Mouse (Mus musculus) yolk sac, embryonic 10.5 days (tissue): ENCODE measurements around the gene Gm13276.
"Not testable (repeated sequence)": the region's sequence is repeated elsewhere in the genome, so short reads cannot be mapped to it uniquely, and the experiment has no call there.

Experiments used
- DNase-seq: peaks from one replicate; pipeline ENCODE4 v3.0.0-alpha.2; 2017; ENCODE audit warnings: low spot score

Gm13276 gene

DNA sequence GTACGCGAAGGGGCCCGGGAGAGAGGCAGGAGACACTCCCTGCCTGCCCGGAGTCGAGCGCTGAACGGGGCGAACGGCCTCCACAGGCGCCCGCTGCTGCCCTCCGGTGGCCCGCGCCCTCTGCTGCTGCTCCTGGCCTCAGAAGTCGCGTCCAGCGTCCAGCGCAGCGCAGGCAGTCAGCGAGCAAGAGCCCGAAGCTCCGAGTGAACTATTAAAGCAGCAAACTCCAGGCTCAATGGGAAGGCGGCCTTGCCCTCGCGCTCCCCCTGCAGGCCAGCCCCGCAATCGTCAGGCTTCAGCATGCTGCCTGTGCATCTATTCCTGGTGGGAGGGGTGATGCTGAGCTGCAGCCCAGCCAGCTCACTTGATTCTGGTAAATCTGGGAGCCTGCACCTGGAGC is at the start of gene Gm13276:
TSS of gene Gm13276 (plus strand) at position 301 of the 400 bp plus-strand sequence.
- DNase-seq = not testable (repeated sequence)

DNA sequence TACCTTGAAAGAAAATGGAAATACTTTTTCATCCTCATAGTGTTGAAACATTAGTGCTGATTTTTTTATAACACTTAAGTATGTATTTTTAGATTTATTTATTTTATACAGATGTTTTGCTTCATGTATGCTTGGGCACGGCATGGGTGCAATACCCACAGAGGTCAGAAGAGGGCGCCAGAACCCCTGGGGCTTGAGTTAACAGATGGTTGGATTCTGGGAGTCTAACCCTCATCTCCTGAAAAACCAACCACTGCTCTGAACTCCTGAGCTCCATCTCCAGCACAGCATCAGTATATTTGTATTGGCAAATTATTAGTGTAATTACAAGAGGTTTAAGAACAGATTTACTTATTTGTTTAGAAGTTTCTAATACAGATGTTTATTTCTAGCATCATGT is 47.0 kb upstream of the Gm13276 start:
- no peak for DNase-seq

DNA sequence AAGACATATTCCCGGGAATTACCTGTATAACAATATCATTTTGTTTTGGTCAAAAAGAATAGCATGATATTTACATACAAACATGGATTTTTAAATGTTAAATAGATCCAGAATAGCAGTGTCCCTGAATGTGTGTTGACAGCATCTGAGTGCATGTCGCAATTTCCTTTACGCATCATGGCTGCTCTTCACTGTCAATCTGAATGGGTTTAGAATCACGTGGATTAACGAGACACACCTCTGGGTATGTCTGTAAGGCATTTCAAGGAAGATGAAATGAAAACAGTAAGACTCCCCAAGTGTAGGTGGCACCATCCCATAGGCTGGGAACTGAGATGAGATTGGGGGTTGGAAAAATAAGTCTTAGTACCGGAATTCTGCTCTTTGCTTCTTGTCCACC is 46.5 kb upstream of the Gm13276 start:
- no peak for DNase-seq

DNA sequence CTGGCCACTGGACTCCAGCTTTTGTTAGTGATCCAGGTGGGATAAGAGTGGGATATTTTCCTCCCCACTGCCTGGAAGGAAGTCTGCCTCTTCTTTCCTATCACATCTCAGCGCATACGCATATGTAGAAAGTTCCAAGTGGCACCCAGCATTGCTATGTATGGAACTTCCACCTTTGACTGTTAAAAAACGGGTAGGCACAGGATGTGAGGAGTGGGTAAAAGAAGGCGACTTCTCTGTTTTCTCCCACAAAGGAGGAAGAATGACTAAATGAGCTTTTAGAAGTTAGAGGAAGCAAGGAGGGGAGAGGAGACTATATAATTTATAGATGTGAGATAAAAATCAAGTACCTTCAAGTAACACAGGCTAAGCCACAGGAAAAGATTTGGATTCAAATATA is 44.1 kb upstream of the Gm13276 start:
- DNase-seq = no peak

DNA sequence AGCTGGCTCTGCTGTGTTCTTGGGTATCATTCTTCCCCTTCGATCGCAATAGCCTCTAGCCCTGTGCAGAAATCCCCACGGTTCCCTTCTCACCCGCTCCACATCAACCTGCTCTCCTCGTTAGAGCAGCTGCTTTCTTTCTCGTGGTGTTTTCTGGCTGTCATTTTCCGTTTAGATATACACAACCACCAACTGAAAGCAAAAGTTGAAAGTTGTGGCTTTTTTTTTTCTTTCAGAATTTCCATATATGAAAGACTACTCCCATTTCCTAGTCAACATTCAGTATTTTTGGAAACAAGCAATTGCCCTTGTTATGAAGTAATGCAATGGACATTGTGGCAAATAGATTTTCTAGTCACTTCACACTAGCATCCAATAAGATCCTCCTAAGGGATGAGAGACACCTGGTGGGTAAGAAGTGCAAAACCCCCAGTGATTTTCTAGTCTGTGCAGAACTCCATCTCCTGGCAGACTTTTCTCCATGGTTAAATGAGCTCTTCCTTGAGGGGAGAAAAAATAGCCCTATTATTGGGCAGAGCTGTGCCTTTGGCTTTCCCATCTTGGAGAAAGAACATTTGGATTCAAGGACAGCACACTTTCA is 42.6 kb upstream of the Gm13276 start:
- no peak for DNase-seq

DNA sequence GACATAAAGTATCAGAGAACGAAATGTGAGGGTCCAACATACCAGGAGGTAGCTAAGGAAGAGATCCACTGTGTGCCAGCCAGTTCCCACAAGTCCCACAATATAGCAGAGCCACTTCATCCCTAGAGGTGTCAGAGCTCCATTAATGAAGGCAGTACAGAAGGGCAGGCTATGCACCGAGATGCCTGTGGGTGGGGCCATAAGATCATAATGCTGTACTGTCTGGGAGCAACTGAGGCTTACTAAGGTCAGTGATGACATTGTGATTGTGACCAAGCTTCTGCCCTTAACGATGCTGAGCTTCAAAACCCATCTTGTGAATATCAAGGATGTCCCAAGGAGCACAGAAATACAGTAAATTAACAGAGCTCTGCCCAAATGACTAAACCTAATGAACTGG is 41.3 kb upstream of the Gm13276 start:
- DNase-seq = no peak

DNA sequence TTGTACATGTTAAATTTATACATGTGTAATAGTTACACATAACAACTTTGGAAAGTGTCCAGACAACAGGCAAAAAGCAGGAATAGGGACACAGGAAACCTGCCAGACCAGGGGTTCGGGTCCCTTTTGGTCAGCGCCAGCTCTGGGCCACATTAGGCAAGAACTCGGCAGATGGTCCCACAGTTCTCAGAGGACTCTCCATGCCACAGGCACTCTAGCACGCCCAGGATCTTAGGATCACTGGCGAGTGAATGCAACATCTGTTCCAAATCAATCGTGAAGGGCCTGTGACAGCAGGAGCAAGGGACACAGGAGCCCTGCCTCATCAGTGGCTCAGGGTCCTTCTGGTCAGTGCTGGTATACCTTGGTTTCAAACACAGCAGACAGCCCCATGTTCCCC is 35.6 kb upstream of the Gm13276 start:
- DNase-seq = no peak

DNA sequence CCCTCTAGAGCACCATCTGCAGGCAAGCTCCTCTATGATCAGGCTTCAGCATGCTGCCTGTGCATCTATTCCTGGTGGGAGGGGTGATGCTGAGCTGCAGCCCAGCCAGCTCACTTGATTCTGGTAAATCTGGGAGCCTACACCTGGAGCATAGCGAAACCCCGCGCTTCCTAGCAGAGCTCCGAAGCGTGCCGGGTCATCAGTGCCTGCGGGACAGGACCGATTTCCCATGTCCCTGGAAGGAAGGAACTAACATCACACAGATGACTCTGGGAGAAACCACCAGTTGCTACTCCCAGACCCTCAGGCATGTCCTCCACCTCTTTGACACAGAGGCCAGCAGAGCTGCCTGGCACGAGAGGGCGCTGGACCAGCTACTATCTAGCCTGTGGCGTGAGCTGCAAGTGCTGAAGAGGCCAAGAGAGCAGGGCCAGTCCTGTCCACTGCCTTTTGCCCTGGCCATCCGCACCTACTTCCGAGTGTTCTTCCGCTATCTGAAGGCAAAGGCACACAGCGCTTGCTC is 30.6 kb upstream of the Gm13276 start, which contains the start of gene Gm13271:
TSS of gene Gm13271 (plus strand) at position 51 of the 523 bp plus-strand sequence.
- not testable (repeated sequence) for DNase-seq

DNA sequence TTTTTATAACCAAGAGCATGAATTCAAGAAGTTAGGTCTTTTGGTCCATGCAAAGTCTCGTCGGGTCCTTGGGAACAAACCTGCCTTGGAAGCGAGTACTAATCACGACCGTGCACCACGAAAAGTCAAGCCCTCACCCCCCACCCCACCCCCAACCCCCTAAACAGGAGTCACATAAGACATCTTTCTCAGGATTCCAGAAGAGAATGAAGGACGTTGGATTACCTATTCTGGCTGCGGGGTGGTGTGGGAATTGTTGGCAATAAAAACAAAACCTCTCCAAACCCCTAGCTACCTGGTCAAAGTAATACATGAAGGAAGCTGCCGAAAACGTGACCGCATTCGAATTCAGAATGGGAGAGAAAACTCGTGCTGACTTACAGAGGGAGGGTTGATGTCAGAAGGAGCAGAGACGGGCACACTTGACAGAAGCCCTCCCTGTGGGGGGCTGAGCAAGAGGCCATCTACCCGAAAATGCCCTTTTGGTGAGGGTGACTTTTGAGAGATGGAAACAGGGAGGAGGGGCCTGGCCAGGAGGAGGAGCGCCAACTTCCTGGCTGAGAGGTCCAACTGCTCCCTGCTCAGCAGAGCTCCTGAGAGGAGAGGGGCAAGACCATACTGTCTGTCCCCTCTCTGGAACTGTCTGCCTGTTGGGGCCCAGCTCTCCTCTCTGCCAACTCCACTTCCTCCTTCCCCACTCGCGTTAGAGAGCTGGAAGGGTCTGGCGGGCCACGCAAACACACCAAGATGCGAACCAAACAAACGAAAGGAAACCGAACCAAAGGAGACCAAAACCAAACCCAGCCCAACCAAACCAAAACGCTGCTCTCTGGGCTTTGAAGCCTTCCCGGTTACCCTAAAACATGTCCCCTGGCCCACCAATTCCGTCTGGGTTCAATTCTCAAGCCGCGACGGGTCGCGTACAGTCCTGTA is 28.7 kb upstream of the Gm13276 start:
- peak; percentile 32 for DNase-seq

DNA sequence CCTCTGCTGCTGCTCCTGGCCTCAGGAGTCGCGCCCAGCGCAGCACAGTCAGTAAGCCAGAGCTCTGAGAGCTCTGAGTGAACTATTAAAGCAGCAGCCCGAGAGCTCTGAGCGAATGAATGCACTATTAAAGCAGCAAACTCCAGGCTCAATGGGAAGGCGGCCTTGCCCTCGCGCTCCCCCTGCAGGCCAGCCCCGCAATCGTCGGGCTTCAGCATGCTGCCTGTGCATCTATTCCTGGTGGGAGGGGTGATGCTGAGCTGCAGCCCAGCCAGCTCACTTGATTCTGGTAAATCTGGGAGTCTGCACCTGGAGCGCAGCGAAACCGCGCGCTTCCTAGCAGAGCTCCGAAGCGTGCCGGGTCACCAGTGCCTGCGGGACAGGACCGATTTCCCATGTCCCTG is 27.9 kb upstream of the Gm13276 start:
- DNase-seq = peak; percentile 86

DNA sequence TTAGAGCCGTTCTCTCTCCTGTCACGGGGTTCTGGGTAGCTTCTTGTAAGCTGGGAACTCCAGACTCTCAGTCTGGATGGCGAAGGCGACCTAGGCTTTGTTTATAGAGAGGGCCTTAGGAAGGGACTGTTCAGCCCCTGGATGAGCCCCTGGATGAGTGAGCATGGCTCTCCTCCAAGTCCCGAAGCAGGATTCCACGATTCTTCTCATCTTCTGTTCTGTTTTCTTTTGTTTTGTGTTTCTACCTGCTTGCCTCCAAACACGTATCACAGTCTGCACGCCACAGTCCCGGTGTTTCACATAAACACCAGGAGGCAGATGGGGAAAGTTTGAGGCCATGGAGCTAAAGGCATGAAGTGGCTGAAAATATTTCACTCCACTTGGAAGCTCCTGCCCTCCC is 26.8 kb upstream of the Gm13276 start:
- not testable (repeated sequence) for DNase-seq

DNA sequence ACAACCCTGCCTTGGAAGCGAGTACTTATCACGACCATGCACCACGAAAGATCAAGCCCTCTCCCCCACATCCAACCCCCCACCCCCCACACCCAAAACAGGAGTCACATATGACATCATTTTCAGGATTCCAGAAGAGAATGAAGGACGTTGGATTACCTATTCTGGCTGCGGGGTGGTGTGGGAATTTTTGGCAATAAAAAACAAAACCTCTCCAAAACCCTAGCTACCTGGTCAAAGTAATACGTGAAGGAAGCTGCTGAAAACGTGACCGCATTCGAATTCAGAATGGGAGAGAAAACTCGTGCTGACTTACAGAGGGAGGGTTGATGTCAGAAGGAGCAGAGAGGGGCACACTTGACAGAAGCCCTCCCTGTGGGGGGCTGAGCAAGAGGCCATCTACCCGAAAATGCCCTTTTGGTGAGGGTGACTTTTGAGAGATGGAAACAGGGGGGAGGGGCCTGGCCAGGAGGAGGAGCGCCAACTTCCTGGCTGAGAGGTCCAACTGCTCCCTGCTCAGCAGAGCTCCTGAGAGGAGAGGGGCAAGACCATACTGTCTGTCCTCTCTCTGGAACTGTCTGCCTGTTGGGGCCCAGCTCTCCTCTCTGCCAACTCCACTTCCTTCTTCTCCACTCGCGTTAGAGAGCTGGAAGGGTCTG is 25.8 kb upstream of the Gm13276 start, which contains the start of gene Gm13283:
TSS of gene Gm13283 (plus strand) at position 510 of the 659 bp plus-strand sequence.
- not testable (repeated sequence) for DNase-seq

DNA sequence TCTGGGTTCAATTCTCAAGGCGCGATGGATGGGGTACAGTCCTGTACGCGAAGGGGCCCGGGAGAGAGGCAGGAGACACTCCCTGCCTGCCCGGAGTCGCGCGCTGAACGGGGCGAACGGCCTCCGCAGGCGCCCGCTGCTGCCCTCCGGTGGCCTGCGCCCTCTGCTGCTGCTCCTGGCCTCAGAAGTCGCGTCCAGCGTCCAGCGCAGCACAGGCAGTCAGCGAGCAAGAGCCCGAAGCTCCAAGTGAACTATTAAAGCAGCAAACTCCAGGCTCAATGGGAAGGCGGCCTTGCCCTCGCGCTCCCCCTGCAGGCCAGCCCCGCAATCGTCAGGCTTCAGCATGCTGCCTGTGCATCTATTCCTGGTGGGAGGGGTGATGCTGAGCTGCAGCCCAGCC is 25.1 kb upstream of the Gm13276 start:
- peak; percentile 64 for DNase-seq

DNA sequence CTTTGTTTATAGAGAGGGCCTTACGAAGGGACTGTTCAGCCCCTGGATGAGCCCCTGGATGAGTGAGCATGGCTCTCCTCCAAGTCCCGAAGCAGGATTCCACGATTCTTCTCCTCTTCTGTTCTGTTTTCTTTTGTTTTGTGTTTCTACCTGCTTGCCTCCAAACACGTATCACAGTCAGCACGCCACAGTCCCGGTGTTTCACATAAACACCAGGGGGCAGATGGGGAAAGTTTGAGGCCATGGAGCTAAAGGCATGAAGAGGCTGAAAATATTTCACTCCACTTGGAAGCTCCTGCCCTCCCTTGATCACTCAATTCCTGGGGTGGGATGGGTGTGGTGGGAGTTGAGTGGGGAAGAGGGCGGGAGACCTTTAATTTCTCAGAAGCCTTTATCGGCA is 23.7 kb upstream of the Gm13276 start:
- DNase-seq = not testable (repeated sequence)

DNA sequence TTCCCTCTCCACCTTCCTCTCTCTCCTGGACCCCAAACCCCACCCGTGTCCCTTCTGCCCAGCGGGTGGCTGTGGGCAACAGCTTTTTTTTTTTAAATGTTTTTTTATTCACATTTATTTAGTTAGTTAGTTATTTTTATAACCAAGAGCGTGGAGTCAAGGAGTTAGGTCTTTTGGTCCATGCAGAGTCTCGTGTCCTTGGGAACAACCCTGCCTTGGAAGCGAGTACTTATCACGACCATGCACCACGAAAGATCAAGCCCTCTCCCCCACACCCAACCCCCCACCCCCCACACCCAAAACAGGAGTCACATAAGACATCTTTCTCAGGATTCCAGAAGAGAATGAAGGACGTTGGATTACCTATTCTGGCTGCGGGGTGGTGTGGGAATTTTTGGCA is 23.2 kb upstream of the Gm13276 start:
- DNase-seq = not testable (repeated sequence)

DNA sequence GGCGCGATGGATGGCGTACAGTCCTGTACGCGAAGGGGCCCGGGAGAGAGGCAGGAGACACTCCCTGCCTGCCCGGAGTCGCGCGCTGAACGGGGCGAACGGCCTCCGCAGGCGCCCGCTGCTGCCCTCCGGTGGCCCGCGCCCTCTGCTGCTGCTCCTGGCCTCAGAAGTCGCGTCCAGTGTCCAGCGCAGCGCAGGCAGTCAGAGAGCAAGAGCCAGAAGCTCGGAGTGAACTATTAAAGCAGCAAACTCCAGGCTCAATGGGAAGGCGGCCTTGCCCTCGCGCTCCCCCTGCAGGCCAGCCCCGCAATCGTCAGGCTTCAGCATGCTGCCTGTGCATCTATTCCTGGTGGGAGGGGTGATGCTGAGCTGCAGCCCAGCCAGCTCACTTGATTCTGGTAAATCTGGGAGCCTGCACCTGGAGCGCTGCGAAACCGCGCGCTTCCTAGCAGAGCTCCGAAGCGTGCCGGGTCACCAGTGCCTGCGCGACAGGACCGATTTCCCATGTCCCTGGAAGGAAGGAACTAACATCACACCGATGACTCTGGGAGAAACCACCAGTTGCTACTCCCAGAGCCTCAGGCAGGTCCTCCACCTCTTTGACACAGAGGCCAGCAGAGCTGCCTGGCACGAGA is 22.0 kb upstream of the Gm13276 start:
- DNase-seq = peak; percentile 74

DNA sequence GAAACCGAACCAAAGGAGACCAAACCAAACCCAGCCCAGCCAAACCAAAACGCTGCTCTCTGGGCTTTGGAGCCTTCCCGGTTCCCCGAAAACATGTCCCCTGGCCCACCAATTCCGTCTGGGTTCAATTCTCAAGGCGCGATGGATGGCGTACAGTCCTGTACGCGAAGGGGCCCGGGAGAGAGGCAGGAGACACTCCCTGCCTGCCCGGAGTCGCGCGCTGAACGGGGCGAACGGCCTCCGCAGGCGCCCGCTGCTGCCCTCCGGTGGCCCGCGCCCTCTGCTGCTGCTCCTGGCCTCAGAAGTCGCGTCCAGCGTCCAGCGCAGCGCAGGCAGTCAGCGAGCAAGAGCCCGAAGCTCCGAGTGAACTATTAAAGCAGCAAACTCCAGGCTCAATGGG is 12.0 kb upstream of the Gm13276 start, which contains the start of gene Gm13290:
TSS of gene Gm13290 (plus strand) at position 301 of the 400 bp plus-strand sequence.
- DNase-seq = not testable (repeated sequence)

DNA sequence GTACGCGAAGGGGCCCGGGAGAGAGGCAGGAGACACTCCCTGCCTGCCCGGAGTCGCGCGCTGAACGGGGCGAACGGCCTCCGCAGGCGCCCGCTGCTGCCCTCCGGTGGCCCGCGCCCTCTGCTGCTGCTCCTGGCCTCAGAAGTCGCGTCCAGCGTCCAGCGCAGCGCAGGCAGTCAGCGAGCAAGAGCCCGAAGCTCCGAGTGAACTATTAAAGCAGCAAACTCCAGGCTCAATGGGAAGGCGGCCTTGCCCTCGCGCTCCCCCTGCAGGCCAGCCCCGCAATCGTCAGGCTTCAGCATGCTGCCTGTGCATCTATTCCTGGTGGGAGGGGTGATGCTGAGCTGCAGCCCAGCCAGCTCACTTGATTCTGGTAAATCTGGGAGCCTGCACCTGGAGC is 8.9 kb upstream of the Gm13276 start, which contains the start of gene Gm13289:
TSS of gene Gm13289 (plus strand) at position 301 of the 400 bp plus-strand sequence.
- DNase-seq = not testable (repeated sequence)

DNA sequence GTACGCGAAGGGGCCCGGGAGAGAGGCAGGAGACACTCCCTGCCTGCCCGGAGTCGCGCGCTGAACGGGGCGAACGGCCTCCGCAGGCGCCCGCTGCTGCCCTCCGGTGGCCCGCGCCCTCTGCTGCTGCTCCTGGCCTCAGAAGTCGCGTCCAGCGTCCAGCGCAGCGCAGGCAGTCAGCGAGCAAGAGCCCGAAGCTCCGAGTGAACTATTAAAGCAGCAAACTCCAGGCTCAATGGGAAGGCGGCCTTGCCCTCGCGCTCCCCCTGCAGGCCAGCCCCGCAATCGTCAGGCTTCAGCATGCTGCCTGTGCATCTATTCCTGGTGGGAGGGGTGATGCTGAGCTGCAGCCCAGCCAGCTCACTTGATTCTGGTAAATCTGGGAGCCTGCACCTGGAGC is 6.0 kb upstream of the Gm13276 start, which contains the start of gene Gm13272:
TSS of gene Gm13272 (plus strand) at position 301 of the 400 bp plus-strand sequence.
- not testable (repeated sequence) for DNase-seq

DNA sequence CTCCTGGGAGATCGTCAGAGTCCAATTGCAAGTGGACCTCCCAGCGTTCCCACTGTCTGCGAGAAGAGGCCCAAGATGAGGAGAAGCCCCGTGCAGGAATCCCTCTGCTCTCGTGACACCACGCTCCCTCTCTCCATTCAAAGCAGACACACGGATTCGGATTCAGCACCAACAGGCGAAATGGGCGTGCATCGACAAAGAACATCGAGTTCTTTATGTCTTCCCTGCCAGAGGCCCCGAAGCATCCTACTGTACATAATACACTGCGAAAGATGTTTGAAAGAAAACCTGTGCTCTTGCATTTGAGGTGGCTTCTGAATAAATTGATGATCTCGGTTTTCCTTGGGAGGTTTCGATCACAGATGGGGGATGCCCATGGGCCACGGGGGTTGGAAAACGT is 5.2 kb upstream of the Gm13276 start:
- DNase-seq = not testable (repeated sequence)

DNA sequence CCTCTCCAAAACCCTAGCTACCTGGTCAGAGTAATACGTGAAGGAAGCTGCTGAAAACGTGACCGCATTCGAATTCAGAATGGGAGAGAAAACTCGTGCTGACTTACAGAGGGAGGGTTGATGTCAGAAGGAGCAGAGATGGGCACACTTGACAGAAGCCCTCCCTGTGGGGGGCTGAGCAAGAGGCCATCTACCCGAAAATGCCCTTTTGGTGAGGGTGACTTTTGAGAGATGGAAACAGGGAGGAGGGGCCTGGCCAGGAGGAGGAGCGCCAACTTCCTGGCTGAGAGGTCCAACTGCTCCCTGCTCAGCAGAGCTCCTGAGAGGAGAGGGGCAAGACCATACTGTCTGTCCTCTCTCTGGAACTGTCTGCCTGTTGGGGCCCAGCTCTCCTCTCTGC is 3.7 kb upstream of the Gm13276 start, which contains the start of gene Ifnz:
TSS of gene Ifnz (plus strand) at position 301 of the 400 bp plus-strand sequence.
- DNase-seq = not testable (repeated sequence)
